Mouse (Mus musculus) embryo, embryonic 11 days (tissue): Measurements from ENCODE around the gene Ormdl3.
"Not testable (repeated sequence)": the region's sequence is repeated elsewhere in the genome, so short reads cannot be mapped to it uniquely, and the experiment has no call there.

ENCODE experiments used
- DNase-seq: peaks from one replicate; pipeline ENCODE4 v3.0.0-alpha.2; 2015

Ormdl3 gene

DNA sequence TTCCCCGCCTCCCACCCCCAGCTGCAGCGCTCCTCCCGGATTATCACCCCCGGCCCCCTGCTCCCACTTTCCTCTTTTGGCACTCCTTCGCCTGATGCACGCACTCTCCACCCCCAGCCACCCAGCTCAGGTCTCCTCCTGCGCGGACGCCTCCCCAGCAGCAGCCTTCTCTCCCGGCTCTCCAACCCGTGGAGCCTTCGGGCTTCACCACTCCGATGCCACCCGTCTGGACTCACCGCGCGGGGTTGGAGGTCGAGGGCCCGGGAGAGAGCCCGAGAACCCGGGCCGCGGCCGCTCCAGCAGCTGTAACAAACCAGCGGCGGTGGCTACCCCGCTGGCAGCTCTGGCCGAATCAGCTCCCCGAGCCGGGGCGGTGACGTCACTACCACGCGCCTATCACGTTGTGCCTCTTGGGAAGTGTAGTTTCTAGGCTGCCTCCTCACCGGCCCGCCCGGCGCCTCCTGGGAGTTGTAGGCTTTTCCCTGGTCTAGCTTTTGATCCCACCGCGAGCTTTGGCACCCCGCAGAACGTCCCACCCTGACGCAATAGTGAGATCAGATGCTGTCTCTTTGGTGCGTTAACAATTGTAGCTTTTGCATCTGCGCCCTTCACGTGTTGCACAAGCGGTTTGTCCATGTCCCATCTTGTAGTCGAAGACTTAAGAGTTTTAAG is at the start of gene Ormdl3:
Gene Ormdl3 (minus strand): TSS at position 477 of the 672 bp plus-strand sequence.
- peak; percentile 100 for DNase-seq

DNA sequence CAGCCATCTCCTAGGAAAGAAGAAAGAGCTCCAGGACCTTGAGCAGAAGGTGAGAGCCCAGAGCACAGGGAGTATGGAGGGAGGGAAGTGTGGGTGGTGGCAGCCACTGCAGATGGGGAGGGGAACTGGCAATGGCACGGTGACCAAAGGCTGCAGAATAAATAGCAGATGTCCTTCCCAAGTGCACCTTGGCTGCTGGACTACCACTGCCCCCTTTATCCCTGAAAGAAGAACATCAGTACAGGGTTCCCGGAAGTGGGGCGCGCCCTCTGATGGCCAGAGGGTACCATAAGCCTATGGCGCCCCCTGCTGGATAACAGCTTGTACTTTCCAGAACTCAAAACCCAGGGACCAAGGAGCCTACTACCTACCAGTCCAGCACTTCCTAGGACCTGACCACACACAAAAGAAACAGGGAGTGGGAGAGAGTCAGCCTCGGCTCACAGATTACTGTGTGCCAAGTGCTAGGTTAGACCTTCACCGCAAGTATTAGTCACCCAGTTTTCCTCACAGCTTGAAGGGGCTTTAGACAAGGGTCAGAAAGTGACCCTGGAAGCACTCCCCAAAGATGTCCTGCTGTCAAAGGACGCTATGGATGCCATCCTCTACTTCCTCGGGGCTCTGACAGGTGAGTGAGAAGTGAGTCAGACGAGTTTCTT is 48.3 kb upstream of the Ormdl3 start:
- peak; percentile 25 for DNase-seq

- DNase-seq: no peak
These were observed 43.5 kb upstream of the Ormdl3 start for GRCm38 (mm10) chr11:98630646-98631045.

DNA sequence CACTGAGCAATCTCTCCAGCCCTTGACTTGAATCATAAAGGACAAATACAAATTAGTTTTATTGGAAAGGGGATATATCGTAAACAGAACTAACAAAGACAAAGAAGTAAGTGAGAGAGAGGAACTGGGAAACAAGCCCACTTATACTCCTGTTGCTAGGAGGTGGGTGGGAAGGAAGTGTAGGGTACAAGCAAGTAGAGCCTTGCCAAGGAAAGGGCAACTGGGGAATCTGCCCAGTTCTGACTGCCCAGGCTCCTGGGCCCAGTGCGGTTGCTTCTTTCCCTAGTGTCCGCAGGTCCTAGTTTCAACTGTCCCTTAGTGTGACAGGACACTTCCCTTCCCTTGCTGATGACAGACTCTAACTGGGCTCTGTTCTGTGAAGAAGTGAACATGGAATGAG is 41.5 kb upstream of the Ormdl3 start:
- no peak for DNase-seq

DNA sequence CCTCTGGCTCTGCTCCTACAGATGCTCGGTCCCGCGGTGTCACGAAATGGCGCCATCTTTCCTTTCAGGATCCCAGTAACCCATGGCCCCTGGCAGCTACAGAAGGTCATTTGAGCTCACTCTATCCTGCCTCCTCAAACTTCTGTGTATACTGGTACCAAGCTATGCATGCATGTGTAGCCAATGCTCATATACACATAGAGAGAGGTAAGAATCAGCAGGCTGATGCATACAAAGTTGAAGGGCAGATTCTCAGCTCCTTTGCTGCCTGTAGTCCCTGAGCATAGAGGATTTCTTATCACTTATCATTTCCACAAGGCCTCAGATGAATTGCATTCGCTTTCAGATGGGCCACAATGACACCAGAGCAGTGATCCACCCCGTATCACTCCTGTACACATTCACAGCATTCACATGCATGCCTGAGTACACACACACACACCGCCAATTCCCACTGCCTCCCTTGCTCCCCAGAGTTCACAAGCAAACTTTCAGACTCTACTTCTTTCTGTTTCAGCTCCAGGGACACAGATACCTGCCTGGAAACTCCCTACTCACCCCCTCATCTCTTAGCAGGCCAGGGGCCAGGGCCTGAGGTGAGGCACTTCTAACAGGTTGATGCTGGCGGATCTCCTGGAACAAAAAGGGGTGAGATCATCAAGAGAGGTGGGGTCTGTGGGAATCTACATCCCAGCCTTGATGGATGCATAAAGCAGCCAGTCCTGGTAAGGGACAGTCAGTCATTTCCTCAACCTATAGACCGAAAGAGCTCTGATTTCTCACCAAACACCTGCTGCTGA is 38.6 kb upstream of the Ormdl3 start, which contains the start of the genes Gm12355 and Gsdma3:
Gene Gm12355 (minus strand): TSS at position 51 of the 800 bp plus-strand sequence.
Gene Gsdma3 (plus strand): TSS at position 750 of the 800 bp plus-strand sequence.
- no peak for DNase-seq

- DNase-seq: not testable (repeated sequence)
These were observed 37.2 kb upstream of the Ormdl3 start for GRCm38 (mm10) chr11:98624381-98624780.

GRCm38 (mm10) chr11:98623981-98624380 is 36.8 kb upstream of the Ormdl3 start:
- DNase-seq: not testable (repeated sequence)

GRCm38 (mm10) chr11:98620791-98621190 is 33.6 kb upstream of the Ormdl3 start:
- DNase-seq: no peak

DNA sequence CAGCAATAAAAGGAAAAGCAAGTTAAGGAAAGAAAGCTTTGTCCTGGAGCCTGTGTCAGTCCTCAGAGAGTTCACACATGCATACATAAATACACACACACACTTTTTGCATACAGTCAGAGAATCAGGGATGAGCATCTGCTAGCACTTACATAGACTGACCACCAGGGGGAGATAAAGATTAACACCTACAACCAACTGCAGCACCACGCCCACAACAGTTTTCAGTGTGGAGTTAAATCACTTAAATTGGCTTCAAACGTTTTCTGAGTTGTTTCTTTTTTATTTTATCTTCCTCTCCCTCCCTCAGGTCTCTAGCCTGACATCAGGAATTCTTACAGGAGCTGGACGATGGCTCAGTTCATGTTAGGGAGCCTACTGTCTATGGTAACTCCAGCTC is 19.6 kb upstream of the Ormdl3 start:
- DNase-seq: peak; percentile 78

DNA sequence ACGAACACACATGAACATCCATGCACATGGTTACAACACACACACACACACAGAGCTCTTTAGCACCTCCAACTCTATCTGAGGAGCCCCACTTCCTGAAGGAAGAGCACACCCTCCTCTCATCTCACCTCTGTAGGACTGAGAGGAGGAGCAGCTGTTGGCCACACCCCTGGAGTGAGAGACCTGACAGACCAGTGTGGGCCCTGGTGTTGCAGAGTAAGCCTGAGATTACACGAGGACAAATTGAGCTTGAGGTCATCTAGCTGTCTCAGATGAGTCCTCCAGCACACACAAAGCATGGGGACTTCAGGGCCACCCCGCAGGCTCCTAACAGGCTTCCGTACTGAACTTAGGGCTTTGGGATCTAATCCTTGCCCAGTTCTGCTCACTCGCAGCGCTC is 17.7 kb upstream of the Ormdl3 start:
- not testable (repeated sequence) for DNase-seq

GRCm38 (mm10) chr11:98603953-98604352 is 16.8 kb upstream of the Ormdl3 start:
- no peak for DNase-seq

DNA sequence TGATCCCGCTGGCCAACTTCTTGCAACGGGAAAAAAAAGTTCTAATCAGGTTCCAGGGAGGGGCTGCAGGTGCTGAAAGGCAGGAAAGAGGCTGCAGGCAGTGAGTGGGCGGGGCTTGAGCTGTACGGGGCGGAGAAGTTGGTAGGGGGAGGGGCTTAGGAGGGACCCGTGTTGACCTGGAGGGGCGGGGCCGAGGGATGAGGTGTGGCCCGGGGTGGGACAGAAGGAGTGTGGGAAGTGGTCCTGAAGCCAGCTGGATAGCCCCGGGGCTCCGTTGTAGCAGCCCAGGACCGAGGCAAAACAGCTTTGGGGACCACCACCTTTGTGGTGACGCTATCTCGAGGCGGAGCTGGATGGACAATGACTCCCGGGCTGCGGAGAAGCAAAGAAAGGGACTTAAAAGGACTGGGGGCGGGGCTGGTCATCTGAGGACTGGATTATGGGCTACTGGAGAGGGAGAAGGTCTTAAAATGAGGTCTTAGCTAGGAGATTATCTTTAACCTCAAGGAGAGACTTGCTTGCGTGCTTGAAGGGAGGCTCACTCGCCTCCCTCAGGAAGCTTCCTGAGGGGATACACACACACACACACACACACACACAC is 15.0 kb upstream of the Ormdl3 start:
- peak; percentile 79 for DNase-seq

DNA sequence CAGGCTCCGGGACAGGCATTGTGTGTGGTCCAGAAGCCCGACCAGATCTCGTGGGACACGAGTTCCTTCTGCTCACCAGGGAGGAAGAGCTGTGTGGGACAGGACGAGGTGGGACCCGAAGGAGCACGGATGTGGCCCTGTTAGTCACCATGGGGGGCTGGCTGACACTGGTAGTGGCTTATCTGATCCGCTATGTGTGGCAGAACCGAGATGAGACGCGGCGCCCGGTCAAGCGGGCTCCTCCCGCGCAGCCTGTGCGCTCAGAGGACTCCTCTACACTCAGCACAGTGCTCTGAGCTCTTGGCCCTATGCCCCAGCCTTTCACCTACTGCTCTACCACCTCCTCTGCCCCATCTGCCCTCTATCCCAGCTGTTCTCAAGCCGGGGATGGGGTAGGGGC is 12.1 kb upstream of the Ormdl3 start:
- no peak for DNase-seq

GRCm38 (mm10) chr11:98598851-98599290 is 11.7 kb upstream of the Ormdl3 start:
- DNase-seq: no peak

DNA sequence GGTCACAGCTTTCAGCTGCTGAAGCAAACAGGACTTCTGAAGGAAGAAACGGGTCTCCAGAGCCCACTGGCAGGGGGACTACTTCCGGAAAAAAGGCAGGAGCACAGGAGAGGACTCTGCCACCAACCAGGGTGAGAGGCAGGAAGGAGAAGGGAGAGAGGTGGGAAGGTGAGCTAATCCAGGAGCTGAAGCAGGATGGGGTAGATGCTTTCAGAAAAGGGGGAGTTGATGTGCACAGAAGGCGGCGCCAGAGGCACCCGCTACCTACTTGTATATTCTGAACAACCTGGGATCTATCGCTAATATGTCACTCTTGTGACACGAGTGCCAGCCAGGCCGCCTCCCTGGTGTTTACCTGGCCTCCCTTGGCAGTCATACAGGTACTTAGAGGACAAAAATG is 10.8 kb upstream of the Ormdl3 start, which contains the start of gene Lrrc3c:
Gene Lrrc3c (plus strand): TSS at position 301 of the 400 bp plus-strand sequence.
- DNase-seq: no peak

GRCm38 (mm10) chr11:98597363-98597762 is 10.2 kb upstream of the Ormdl3 start:
- peak; percentile 71 for DNase-seq

DNA sequence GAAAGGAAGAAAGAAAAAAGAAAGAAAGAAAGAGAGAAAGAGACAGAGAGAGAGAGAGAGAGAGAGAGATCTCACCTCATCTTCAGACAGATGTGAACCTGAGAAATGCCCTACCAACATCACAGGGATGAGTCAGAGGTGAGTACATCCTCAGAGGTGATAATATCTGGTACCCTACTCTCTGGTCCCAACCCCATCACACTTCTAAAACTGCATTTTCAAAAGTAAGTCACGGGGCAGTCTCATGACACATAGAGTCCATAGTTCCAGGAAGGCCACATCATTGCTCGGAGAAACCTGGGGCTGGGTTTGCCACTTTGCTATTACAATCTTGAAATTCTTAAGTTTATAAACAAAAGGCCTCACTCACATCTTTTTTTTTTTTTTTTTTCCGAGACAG is 8.8 kb upstream of the Ormdl3 start:
- no peak for DNase-seq

GRCm38 (mm10) chr11:98595473-98595872 is 8.3 kb upstream of the Ormdl3 start:
- no peak for DNase-seq

DNA sequence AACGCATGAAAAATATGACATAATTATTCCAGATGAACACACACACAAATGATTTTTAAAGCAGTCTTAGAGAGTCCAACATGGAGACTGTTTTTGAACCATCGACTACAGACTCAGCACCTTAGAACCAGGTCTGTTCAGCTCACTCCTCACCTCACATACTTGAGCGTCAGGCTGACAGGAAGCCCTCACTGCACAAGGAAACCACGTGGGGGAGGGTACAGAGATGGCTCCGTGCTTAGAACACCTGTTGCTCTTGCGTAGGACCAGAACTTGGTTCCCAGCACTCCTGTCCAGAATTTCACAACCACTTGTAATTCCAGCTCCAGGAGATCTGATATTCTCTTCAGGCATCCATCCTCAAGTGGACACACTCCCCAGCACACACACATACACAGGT is 7.9 kb upstream of the Ormdl3 start:
- no peak for DNase-seq

DNA sequence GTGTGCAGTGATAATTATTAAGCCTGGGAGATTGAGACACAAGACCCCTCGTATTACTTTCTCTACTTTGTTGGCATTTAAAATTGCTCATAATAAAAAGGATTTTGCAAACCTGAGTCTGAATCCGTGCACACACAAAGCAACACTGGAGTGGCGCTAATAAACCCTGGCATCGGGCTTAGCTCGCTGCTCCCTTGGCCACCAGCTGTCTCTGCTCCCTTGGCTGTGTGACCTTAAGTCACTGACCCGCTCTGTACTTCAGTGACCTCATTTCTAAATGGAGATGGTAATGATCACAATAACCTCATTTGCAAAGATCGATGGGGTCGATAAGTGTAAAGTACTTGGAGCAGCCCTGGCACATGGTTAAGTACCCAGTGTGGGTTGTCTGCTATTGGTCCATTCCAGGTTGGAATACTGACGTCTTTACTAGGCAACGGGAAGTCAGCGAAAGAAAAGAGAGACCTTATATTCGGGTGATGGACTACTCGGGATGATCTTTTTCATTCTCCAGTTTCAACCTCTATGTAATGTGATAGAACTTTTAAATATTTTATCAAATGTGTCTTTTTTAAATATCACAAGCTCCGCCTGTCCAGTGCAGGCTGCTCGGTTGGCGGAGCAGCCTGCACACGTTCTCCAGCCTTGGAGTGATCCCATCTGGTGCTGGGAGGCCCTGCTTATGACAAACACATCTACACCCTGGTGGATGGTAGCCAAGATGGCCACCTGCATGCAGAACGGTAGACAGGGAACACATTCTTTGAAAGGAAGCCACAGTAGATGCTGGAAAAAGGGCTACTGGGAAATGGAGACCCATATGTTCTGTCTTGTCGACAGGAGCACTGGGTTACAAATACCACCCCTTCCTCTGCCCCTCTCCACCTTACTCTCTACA is 3.6 kb upstream of the Ormdl3 start:
- no peak for DNase-seq

- no peak for DNase-seq
These were observed 2.1 kb upstream of the Ormdl3 start for GRCm38 (mm10) chr11:98589306-98589705.

- no peak for DNase-seq
These were observed 1.7 kb upstream of the Ormdl3 start for GRCm38 (mm10) chr11:98588833-98589281.
